Mouse (Mus musculus): ENCODE data around the gene Mtr. TPM values are rescaled to one million over a fixed set of nuclear protein-coding genes. Genes with fewer than 3 reads are reported as not detected.

Gene Mtr
- total and polyA plus RNA-seq, 2 experiments from 2014 or later = 2.2 to 6.9 TPM

- TF ChIP-seq CTCF (IDR thresholded peaks at IDR 0.05) = no peak
- Histone ChIP-seq H3K9ac (replicated peaks; ENCODE audit: low read length, poor library complexity, severe bottlenecking) (no peak overlapping the region), H3K36me3 (ENCODE audit: insufficient read depth, low read length) (0 out of 2 replicates have a peak, but pooled peaks cover 2% of the 10 kb centered on the region), H3K4me1 (ENCODE audit: insufficient read depth, low read length) (no peaks in the 10 kb centered on the region), H3K4me2 (ENCODE audit: low read depth, low read length, poor library complexity, severe bottlenecking) (no peak overlapping the region), H3K27me3 (ENCODE audit: insufficient read depth, low read length) (no peaks in the 10 kb centered on the region), H3K9me3 (ENCODE audit: low read length) (no peaks in the 10 kb centered on the region), H3K27ac (ENCODE audit: low read depth, low read length) (no peak overlapping the region), H3K4me3 (ENCODE audit: low read depth, low read length) (no peak overlapping the region)
- ATAC-seq (ENCODE audit: low FRiP score) (no peak), DNase-seq (ENCODE audit: low spot score) (no peak)
- 88% methylated on average over 7 of the region's 7 CpGs for WGBS
Measured at GRCm38 (mm10) chr13:12293810-12294209, 35.9 kb upstream of the Mtr start.

- Histone ChIP-seq H3K27ac (ENCODE audit: low read depth, low read length) (no peak overlapping the region), H3K36me3 (ENCODE audit: insufficient read depth, low read length) (0 out of 2 replicates have a peak, but pooled peaks cover 2% of the 10 kb centered on the region), H3K9me3 (ENCODE audit: low read length) (no peaks in the 10 kb centered on the region), H3K4me2 (ENCODE audit: low read depth, low read length, poor library complexity, severe bottlenecking) (no peak overlapping the region), H3K9ac (replicated peaks; ENCODE audit: low read length, poor library complexity, severe bottlenecking) (no peak overlapping the region), H3K4me1 (ENCODE audit: insufficient read depth, low read length) (no peaks in the 10 kb centered on the region), H3K27me3 (ENCODE audit: insufficient read depth, low read length) (no peaks in the 10 kb centered on the region), H3K4me3 (ENCODE audit: low read depth, low read length) (no peak overlapping the region)
- no peak for DNase-seq (ENCODE audit: low spot score)
- WGBS = 93% methylated on average over 7 of the region's 7 CpGs
- ATAC-seq (ENCODE audit: low FRiP score) = no peak
- no peak for TF ChIP-seq CTCF (IDR thresholded peaks at IDR 0.05)
Measured at GRCm38 (mm10) chr13:12290700-12291099, 32.8 kb upstream of the Mtr start.

- TF ChIP-seq CTCF (IDR thresholded peaks at IDR 0.05) = no peak
- H3K36me3 ChIP-seq (ENCODE audit: insufficient read depth, low read length) = no peaks in the 10 kb centered on the region
- ATAC-seq (ENCODE audit: low FRiP score) (no peak), DNase-seq (ENCODE audit: low spot score) (no peak)
- no peak overlapping the region for H3K9ac ChIP-seq (replicated peaks; ENCODE audit: low read length, poor library complexity, severe bottlenecking)
- no peak overlapping the region for H3K27ac ChIP-seq (ENCODE audit: low read depth, low read length)
- H3K9me3 ChIP-seq (ENCODE audit: low read length) = no peaks in the 10 kb centered on the region
- H3K27me3 ChIP-seq (ENCODE audit: insufficient read depth, low read length) = no peaks in the 10 kb centered on the region
- no peaks in the 10 kb centered on the region for H3K4me1 ChIP-seq (ENCODE audit: insufficient read depth, low read length)
- no peak overlapping the region for H3K4me3 ChIP-seq (ENCODE audit: low read depth, low read length)
- no peak overlapping the region for H3K4me2 ChIP-seq (ENCODE audit: low read depth, low read length, poor library complexity, severe bottlenecking)
- WGBS = 92% methylated on average over 11 of the region's 11 CpGs
Measured at GRCm38 (mm10) chr13:12284528-12284927, 26.6 kb upstream of the Mtr start.

- ATAC-seq (ENCODE audit: low FRiP score) (no peak), DNase-seq (ENCODE audit: low spot score) (no peak)
- Histone ChIP-seq H3K4me1 (ENCODE audit: insufficient read depth, low read length) (no peaks in the 10 kb centered on the region), H3K4me2 (ENCODE audit: low read depth, low read length, poor library complexity, severe bottlenecking) (no peak overlapping the region), H3K27me3 (ENCODE audit: insufficient read depth, low read length) (no peaks in the 10 kb centered on the region), H3K9ac (replicated peaks; ENCODE audit: low read length, poor library complexity, severe bottlenecking) (no peak overlapping the region), H3K4me3 (ENCODE audit: low read depth, low read length) (no peak overlapping the region), H3K36me3 (ENCODE audit: insufficient read depth, low read length) (no peaks in the 10 kb centered on the region), H3K27ac (ENCODE audit: low read depth, low read length) (no peak overlapping the region), H3K9me3 (ENCODE audit: low read length) (no peaks in the 10 kb centered on the region)
- 91% methylated on average over 3 of the region's 3 CpGs for WGBS
- TF ChIP-seq CTCF (IDR thresholded peaks at IDR 0.05) = no peak
Measured at GRCm38 (mm10) chr13:12283826-12284225, 25.9 kb upstream of the Mtr start.

- Histone ChIP-seq H3K4me2 (ENCODE audit: low read depth, low read length, poor library complexity, severe bottlenecking) (no peak overlapping the region), H3K4me3 (ENCODE audit: low read depth, low read length) (no peak overlapping the region), H3K9me3 (ENCODE audit: low read length) (no peaks in the 10 kb centered on the region), H3K27ac (ENCODE audit: low read depth, low read length) (no peak overlapping the region), H3K36me3 (ENCODE audit: insufficient read depth, low read length) (peaks cover 4% of the 10 kb centered on the region), H3K9ac (replicated peaks; ENCODE audit: low read length, poor library complexity, severe bottlenecking) (no peak overlapping the region), H3K4me1 (ENCODE audit: insufficient read depth, low read length) (no peaks in the 10 kb centered on the region), H3K27me3 (ENCODE audit: insufficient read depth, low read length) (no peaks in the 10 kb centered on the region)
- no peak for ATAC-seq (ENCODE audit: low FRiP score)
- no peak for TF ChIP-seq CTCF (IDR thresholded peaks at IDR 0.05)
- WGBS = 69% methylated on average over 6 of the region's 6 CpGs
- no peak for DNase-seq (ENCODE audit: low spot score)
Measured at GRCm38 (mm10) chr13:12274721-12275120, 16.8 kb upstream of the Mtr start.

GRCm38 (mm10) chr13:12274220-12274619 is 16.3 kb upstream of the Mtr start:
- H3K4me2 ChIP-seq (ENCODE audit: low read depth, low read length, poor library complexity, severe bottlenecking) = no peak overlapping the region
- no peak for ATAC-seq (ENCODE audit: low FRiP score)
- no peaks in the 10 kb centered on the region for H3K27me3 ChIP-seq (ENCODE audit: insufficient read depth, low read length)
- H3K27ac ChIP-seq (ENCODE audit: low read depth, low read length) = no peak overlapping the region
- peaks cover 4% of the 10 kb centered on the region for H3K36me3 ChIP-seq (ENCODE audit: insufficient read depth, low read length)
- WGBS = 81% methylated on average over 4 of the region's 4 CpGs
- H3K9ac ChIP-seq (replicated peaks; ENCODE audit: low read length, poor library complexity, severe bottlenecking) = no peak overlapping the region
- no peaks in the 10 kb centered on the region for H3K9me3 ChIP-seq (ENCODE audit: low read length)
- TF ChIP-seq CTCF (IDR thresholded peaks at IDR 0.05) = no peak
- no peaks in the 10 kb centered on the region for H3K4me1 ChIP-seq (ENCODE audit: insufficient read depth, low read length)
- no peak overlapping the region for H3K4me3 ChIP-seq (ENCODE audit: low read depth, low read length)
- DNase-seq (ENCODE audit: low spot score) = no peak

All from midbrain, postnatal 0 days (tissue).